Mouse (Mus musculus) heart, embryonic 16.5 days (tissue): ENCODE measurements around the gene Vmn2r104. TPM values are rescaled to one million over a fixed set of nuclear protein-coding genes. Genes with fewer than 3 reads are reported as not detected.

ENCODE experiments used
- ATAC-seq: fragments of 200-750 bp; cut with Nextera tagmentation; replicated peaks from 2 replicates; pipeline ENCODE4 v1.8.0; 2017; ENCODE audit warnings: moderate number of reproducible peaks; ENCODE audit not compliant: insufficient read depth, low FRiP score; ENCODE audit errors: extremely low read depth
- H3K27ac ChIP-seq: fragments of 300-500 bp; sonication (generic); 2 replicates; pipeline ENCODE4 v1.5.1; 2014; ENCODE audit warnings: mild to moderate bottlenecking, low read length, control low read depth, moderate library complexity
- H3K27me3 ChIP-seq: fragments of 300-500 bp; sonication (generic); 2 replicates; pipeline ENCODE4 v1.6.1; 2014; ENCODE audit warnings: low read length, mixed read lengths; ENCODE audit not compliant: control insufficient read depth, insufficient read depth
- H3K36me3 ChIP-seq: fragments of 300-500 bp; sonication (generic); 2 replicates; pipeline ENCODE4 v1.6.1; 2014; ENCODE audit not compliant: control insufficient read depth, insufficient read depth
- H3K4me1 ChIP-seq: fragments of 300-500 bp; sonication (generic); 2 replicates; pipeline ENCODE4 v1.6.1; 2014; ENCODE audit warnings: low read length, mixed read lengths; ENCODE audit not compliant: control insufficient read depth, insufficient read depth
- H3K4me2 ChIP-seq: fragments of 300-500 bp; sonication (generic); 2 replicates; pipeline ENCODE4 v1.6.1; 2014; ENCODE audit warnings: low read depth, mild to moderate bottlenecking, control low read depth, low read length
- H3K4me3 ChIP-seq: fragments of 300-500 bp; sonication (generic); 2 replicates; pipeline ENCODE4 v1.5.1; 2014; ENCODE audit warnings: mild to moderate bottlenecking, control low read depth, low read length
- H3K9ac ChIP-seq: fragments of 300-500 bp; sonication (generic); 2 replicates; pipeline ENCODE4 v1.6.1; 2014; ENCODE audit warnings: low read length, control low read depth
- H3K9me3 ChIP-seq: fragments of 300-500 bp; sonication (generic); replicated peaks from 2 replicates; pipeline ENCODE4 v1.6.1; 2016; ENCODE audit warnings: low read length; ENCODE audit not compliant: control insufficient read depth
- WGBS: fragments of 180-500 bp; shearing (Covaris S2); extraction: QIAGEN DNeasy Blood & Tissue Kit; methylation state at CpG from one replicate; pipeline ENCODE4 v1.1.7; 2014; 5-methylcytosine and 5-hydroxymethylcytosine counted together
- polyA plus RNA-seq: library from polyadenylated mRNA; unstranded; fragments of >200 nt; fragmentation: Nextera tagmentation; extraction: Ambion mirVana; gene quantifications from 2 replicates; pipeline ENCODE4 v1.2.1, GENCODE M21; 2015

Gene Vmn2r104
- polyA plus RNA-seq, result not detected in 2 replicates

GRCm38 (mm10) chr17:20048236-20048635, at the start of gene Vmn2r104:
TSS of gene Vmn2r104 (minus strand) at chr17:20048336.
- WGBS, result 72% methylated on average over 1 of the region's 1 CpGs
- Histone ChIP-seq H3K9ac (no peak within 1 kb of the TSS), H3K4me3 (no peak within 1 kb of the TSS), H3K36me3 (no peaks in the 10 kb centered on the region), H3K27me3 (no peaks in the 10 kb centered on the region), H3K9me3 (peaks cover 24% of the 10 kb centered on the region), H3K4me2 (no peak within 1 kb of the TSS), H3K27ac (no peak within 1 kb of the TSS), H3K4me1 (no peaks in the 10 kb centered on the region)
- ATAC-seq, result no peak

- no peak overlapping the region for H3K27ac ChIP-seq
- ATAC-seq, result no peak
- no peaks in the 10 kb centered on the region for H3K36me3 ChIP-seq
- no peaks in the 10 kb centered on the region; the same call in 1 of the 2 replicates for H3K9me3 ChIP-seq
- 72% methylated on average over 6 of the region's 6 CpGs for WGBS
- H3K4me2 ChIP-seq, result no peak overlapping the region
- H3K4me3 ChIP-seq, result no peak overlapping the region
- no peaks in the 10 kb centered on the region for H3K4me1 ChIP-seq
- H3K9ac ChIP-seq, result no peak overlapping the region
- H3K27me3 ChIP-seq, result no peaks in the 10 kb centered on the region
These were observed 26.0 kb upstream of the Vmn2r104 start for GRCm38 (mm10) chr17:20074090-20074489.

- Histone ChIP-seq H3K4me2 (no peak overlapping the region), H3K9ac (no peak overlapping the region), H3K9me3 (no peaks in the 10 kb centered on the region; the same call in 1 of the 2 replicates), H3K27me3 (no peaks in the 10 kb centered on the region), H3K36me3 (no peaks in the 10 kb centered on the region), H3K4me1 (no peaks in the 10 kb centered on the region), H3K4me3 (no peak overlapping the region), H3K27ac (no peak overlapping the region)
- no peak for ATAC-seq
- WGBS, result 81% methylated on average over 4 of the region's 4 CpGs
These were observed 23.7 kb upstream of the Vmn2r104 start for GRCm38 (mm10) chr17:20071656-20072396.

Other genes with a start within 250 kb of the Vmn2r104 start
- not detected in 2 replicates for gene Fpr-rs7, start 65.9 kb upstream of the Vmn2r104 start, polyA plus RNA-seq
- not detected in 2 replicates for gene Fpr-rs6, start 134.8 kb upstream of the Vmn2r104 start, polyA plus RNA-seq
- not detected in 2 replicates for gene Vmn2r105, start 186.7 kb upstream of the Vmn2r104 start, polyA plus RNA-seq
- gene Vmn2r106, start 237.2 kb upstream of the Vmn2r104 start, polyA plus RNA-seq, result not detected in 2 replicates